Mouse (Mus musculus) myocyte (in vitro differentiated cells): Measurements from ENCODE around the gene Ackr1.

Experiments used
- E2F4 ChIP-seq: IDR thresholded peaks from one replicate; pipeline ENCODE4 v1.6.1; 2011; ENCODE audit warnings: mild to moderate bottlenecking, control low read depth, moderate library complexity; ENCODE audit not compliant: insufficient read depth
- MAX ChIP-seq: IDR thresholded peaks from one replicate; pipeline ENCODE4 v1.6.1; 2011; ENCODE audit warnings: low read depth, mild to moderate bottlenecking, control low read depth
- MYOG ChIP-seq, 3 experiments: IDR thresholded peaks; one replicate each; pipeline ENCODE4 v1.6.1; 2011; ENCODE audit warnings: control low read depth in 2 of 3, low read depth in 2 of 3, mild to moderate bottlenecking in 2 of 3; ENCODE audit not compliant: insufficient read length in 2 of 3, control insufficient read depth in 1 of 3, insufficient read depth in 1 of 3
- POLR2A ChIP-seq: IDR thresholded peaks from one replicate; pipeline ENCODE4 v1.6.1; 2011; ENCODE audit warnings: low read depth, mild to moderate bottlenecking, control low read depth, moderate library complexity; ENCODE audit not compliant: insufficient read length
- POLR2AphosphoS2 ChIP-seq: IDR thresholded peaks from one replicate; pipeline ENCODE4 v1.6.1; 2011; ENCODE audit warnings: low read depth, control low read depth; ENCODE audit not compliant: insufficient read length
- REST ChIP-seq: IDR thresholded peaks from one replicate; pipeline ENCODE4 v1.6.1; 2011; ENCODE audit warnings: mild to moderate bottlenecking, control low read depth, moderate library complexity; ENCODE audit not compliant: insufficient read depth, insufficient read length
- SRF ChIP-seq: IDR thresholded peaks from one replicate; pipeline ENCODE4 v1.6.1; 2011; ENCODE audit warnings: low read depth; ENCODE audit not compliant: control insufficient read depth, insufficient read length
- TCF12 ChIP-seq: IDR thresholded peaks from one replicate; pipeline ENCODE4 v1.6.1; 2011; ENCODE audit warnings: mild to moderate bottlenecking, control low read depth; ENCODE audit not compliant: poor library complexity, insufficient read depth, severe bottlenecking
- TCF3 ChIP-seq: IDR thresholded peaks from one replicate; pipeline ENCODE4 v1.6.1; 2011; ENCODE audit warnings: low read depth, control low read depth; ENCODE audit not compliant: insufficient read length
- USF1 ChIP-seq: IDR thresholded peaks from one replicate; pipeline ENCODE4 v1.6.1; 2011; ENCODE audit warnings: low read depth, mild to moderate bottlenecking, control low read depth, moderate library complexity

- TF ChIP-seq POLR2A, result no peak
- TF ChIP-seq USF1, result no peak
- TF ChIP-seq POLR2AphosphoS2, result no peak
- TF ChIP-seq E2F4, result no peak
- no peak for TF ChIP-seq TCF12
- no peak for TF ChIP-seq SRF
- no peak for TF ChIP-seq MAX
- no peak for TF ChIP-seq MYOG (IDR thresholded peaks at IDR 0.05; ENCODE audit: control insufficient read depth in 1 of 3, insufficient read depth in 1 of 3, insufficient read length in 2 of 3, low read depth in 2 of 3)
- no peak for TF ChIP-seq REST
- no peak for TF ChIP-seq TCF3
Measured at GRCm38 (mm10) chr1:173337008-173337407, 3.5 kb upstream of the Ackr1 start.
